Mouse (Mus musculus): ENCODE measurements around the gene Cyp2f2. TPM values are rescaled to one million over a fixed set of nuclear protein-coding genes. Genes with fewer than 3 reads are reported as not detected.

The Cyp2f2 gene
- polyA plus RNA-seq, 1 experiment from 2014 or later: 9.3 TPM

DNA sequence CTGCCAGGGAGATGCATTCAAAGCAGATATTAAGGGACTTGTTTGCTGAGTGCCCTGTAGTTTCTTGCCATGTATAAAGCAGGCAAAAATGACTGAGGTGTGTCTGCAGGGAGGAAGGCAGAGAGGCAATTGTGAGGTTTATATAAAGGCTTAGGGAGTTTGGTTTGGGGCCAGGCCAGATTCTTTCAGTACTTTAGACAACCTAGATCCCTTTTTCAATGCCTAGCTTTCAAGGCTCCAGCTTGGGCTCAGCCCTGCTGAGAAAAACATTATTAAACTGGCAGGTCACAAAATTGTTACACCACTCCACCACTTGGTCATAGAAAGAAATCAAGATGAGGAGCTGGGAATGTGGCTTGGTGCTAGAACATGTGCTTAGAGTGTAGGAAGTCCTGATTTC, 9.4 kb upstream of the Cyp2f2 start:
- Histone ChIP-seq H3K9me3 (ENCODE audit: low read depth, low read length) (no peaks in the 10 kb centered on the region), H3K4me2 (no peak overlapping the region), H3K4me3 (ENCODE audit: low read depth, low read length) (no peak overlapping the region), H3K4me1 (ENCODE audit: insufficient read depth) (no peaks in the 10 kb centered on the region), H3K36me3 (ENCODE audit: insufficient read depth) (no peaks in the 10 kb centered on the region), H3K27ac (ENCODE audit: low read depth) (peak overlapping the region; percentile 40; the same call in 1 of the 2 replicates), H3K27me3 (ENCODE audit: insufficient read depth, low read length) (no peaks in the 10 kb centered on the region), H3K9ac (no peak overlapping the region)
- no peak for TF ChIP-seq CTCF (IDR thresholded peaks at IDR 0.05; ENCODE audit: low read depth)
- ATAC-seq (ENCODE audit: insufficient read depth) (no peak; the same call in 1 of the 2 replicates), DNase-seq (peak; percentile 23)

DNA sequence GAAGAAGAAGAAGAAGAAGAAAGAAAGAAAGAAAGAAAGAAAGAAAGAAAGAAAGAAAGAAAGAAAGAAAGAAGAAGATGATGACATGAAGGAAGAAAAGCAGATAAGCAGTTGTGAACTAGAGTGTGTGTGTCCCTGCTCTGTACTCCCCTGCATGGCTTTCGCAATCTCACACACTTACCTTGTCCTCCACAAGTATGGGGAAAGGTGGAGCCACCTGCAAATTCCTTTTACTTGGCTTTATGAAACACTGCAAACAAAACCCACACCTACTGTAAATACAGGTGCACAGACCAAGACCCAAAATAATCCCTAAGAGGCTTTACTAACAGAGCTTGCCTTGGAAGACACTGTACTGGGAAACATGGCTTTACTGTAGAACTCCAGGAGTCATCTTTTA, 8.7 kb upstream of the Cyp2f2 start:
- Histone ChIP-seq H3K27ac (ENCODE audit: low read depth) (no peak overlapping the region), H3K9me3 (ENCODE audit: low read depth, low read length) (no peaks in the 10 kb centered on the region), H3K4me1 (ENCODE audit: insufficient read depth) (no peaks in the 10 kb centered on the region), H3K27me3 (ENCODE audit: insufficient read depth, low read length) (no peaks in the 10 kb centered on the region), H3K9ac (no peak overlapping the region), H3K36me3 (ENCODE audit: insufficient read depth) (no peaks in the 10 kb centered on the region), H3K4me3 (ENCODE audit: low read depth, low read length) (no peak overlapping the region), H3K4me2 (no peak overlapping the region)
- peak; percentile 80 for ATAC-seq (ENCODE audit: insufficient read depth)
- DNase-seq: peak; percentile 26
- no peak for TF ChIP-seq CTCF (IDR thresholded peaks at IDR 0.05; ENCODE audit: low read depth)
- 76% methylated on average over 1 of the region's 1 CpGs for WGBS

- H3K36me3 ChIP-seq (ENCODE audit: insufficient read depth): no peaks in the 10 kb centered on the region
- no peak for TF ChIP-seq CTCF (IDR thresholded peaks at IDR 0.05; ENCODE audit: low read depth)
- H3K4me3 ChIP-seq (ENCODE audit: low read depth, low read length): no peak overlapping the region
- H3K4me2 ChIP-seq: no peak overlapping the region
- ATAC-seq (ENCODE audit: insufficient read depth) (no peak), DNase-seq (no peak)
- no peaks in the 10 kb centered on the region for H3K27me3 ChIP-seq (ENCODE audit: insufficient read depth, low read length)
- no peaks in the 10 kb centered on the region for H3K4me1 ChIP-seq (ENCODE audit: insufficient read depth)
- 0 out of 2 replicates have a peak overlapping the region, but pooled peaks have one; percentile 13 for H3K27ac ChIP-seq (ENCODE audit: low read depth)
- 63% methylated on average over 3 of the region's 3 CpGs for WGBS
- H3K9me3 ChIP-seq (ENCODE audit: low read depth, low read length): no peaks in the 10 kb centered on the region
- no peak overlapping the region for H3K9ac ChIP-seq
Observed at GRCm38 (mm10) chr7:27111987-27112386, 7.7 kb upstream of the Cyp2f2 start.

- Histone ChIP-seq H3K4me2 (no peak overlapping the region), H3K4me3 (ENCODE audit: low read depth, low read length) (no peak overlapping the region), H3K36me3 (ENCODE audit: insufficient read depth) (no peaks in the 10 kb centered on the region), H3K27ac (ENCODE audit: low read depth) (peak overlapping the region; percentile 20; the same call in 1 of the 2 replicates), H3K9ac (no peak overlapping the region), H3K4me1 (ENCODE audit: insufficient read depth) (no peaks in the 10 kb centered on the region), H3K27me3 (ENCODE audit: insufficient read depth, low read length) (no peaks in the 10 kb centered on the region), H3K9me3 (ENCODE audit: low read depth, low read length) (no peaks in the 10 kb centered on the region)
- peak; percentile 38 for DNase-seq
- no peak for TF ChIP-seq CTCF (IDR thresholded peaks at IDR 0.05; ENCODE audit: low read depth)
- ATAC-seq (ENCODE audit: insufficient read depth): peak; percentile 84
- WGBS: 54% methylated on average over 4 of the region's 4 CpGs
Observed at GRCm38 (mm10) chr7:27118033-27118511, 1.6 kb upstream of the Cyp2f2 start.

DNA sequence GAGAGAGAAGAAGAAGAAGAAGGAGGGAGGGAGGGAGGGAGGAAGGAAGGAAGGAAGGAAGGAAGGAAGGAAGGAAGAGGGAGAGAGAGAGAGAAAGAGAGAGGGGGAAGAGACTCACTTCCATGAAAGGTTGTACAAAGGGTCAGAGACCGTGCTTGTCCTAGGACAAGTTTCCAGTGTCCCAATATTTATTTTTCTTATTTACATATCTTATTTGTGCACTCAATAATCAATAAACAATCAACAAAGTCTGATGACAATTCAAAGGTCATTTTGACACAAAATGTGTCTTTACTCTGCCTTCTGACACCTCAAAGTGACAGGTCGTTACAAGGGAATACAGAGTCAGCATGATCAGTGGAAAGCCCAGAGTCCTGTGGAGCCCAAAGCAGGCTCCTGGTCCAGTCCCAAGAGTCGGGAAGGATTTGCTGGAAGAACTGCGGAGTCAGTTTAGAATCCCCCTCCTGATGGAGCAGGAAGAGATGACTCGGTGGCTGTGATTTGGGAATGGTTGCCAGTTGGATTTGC, 4.7 kb downstream of the Cyp2f2 start:
- ATAC-seq (ENCODE audit: insufficient read depth) (no peak), DNase-seq (no peak)
- 57% methylated on average over 5 of the region's 5 CpGs for WGBS
- Histone ChIP-seq H3K4me2 (no peak overlapping the region), H3K4me1 (ENCODE audit: insufficient read depth) (no peaks in the 10 kb centered on the region), H3K4me3 (ENCODE audit: low read depth, low read length) (no peak overlapping the region), H3K36me3 (ENCODE audit: insufficient read depth) (no peaks in the 10 kb centered on the region), H3K27ac (ENCODE audit: low read depth) (no peak overlapping the region), H3K27me3 (ENCODE audit: insufficient read depth, low read length) (no peaks in the 10 kb centered on the region), H3K9ac (no peak overlapping the region), H3K9me3 (ENCODE audit: low read depth, low read length) (no peaks in the 10 kb centered on the region)
- TF ChIP-seq CTCF (IDR thresholded peaks at IDR 0.05; ENCODE audit: low read depth): no peak

DNA sequence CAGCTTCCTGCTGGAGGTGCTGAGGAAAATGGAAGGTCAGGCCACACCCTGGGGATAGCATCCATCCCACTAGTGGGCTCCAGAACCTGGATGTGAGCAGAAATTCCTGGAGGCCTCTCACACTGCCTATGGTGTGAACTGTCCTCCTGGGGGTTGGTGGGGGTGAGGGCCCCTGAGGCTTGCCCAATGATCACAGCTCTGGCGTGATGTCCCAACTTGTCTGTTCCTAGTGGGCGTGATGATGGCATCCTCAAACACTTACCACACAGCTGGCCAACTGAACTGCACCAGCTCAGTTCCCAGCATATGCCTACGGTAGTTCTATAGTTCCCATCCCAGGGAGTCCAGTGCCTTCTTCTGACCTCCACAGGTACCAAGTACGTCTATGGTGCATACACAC, 5.3 kb downstream of the Cyp2f2 start:
- Histone ChIP-seq H3K4me1 (ENCODE audit: insufficient read depth) (no peaks in the 10 kb centered on the region), H3K27me3 (ENCODE audit: insufficient read depth, low read length) (no peaks in the 10 kb centered on the region), H3K27ac (ENCODE audit: low read depth) (no peak overlapping the region), H3K9ac (no peak overlapping the region), H3K4me2 (no peak overlapping the region), H3K36me3 (ENCODE audit: insufficient read depth) (no peaks in the 10 kb centered on the region), H3K4me3 (ENCODE audit: low read depth, low read length) (no peak overlapping the region), H3K9me3 (ENCODE audit: low read depth, low read length) (no peaks in the 10 kb centered on the region)
- DNase-seq (no peak), ATAC-seq (ENCODE audit: insufficient read depth) (no peak)
- no peak for TF ChIP-seq CTCF (IDR thresholded peaks at IDR 0.05; ENCODE audit: low read depth)
- 86% methylated on average over 4 of the region's 4 CpGs for WGBS

DNA sequence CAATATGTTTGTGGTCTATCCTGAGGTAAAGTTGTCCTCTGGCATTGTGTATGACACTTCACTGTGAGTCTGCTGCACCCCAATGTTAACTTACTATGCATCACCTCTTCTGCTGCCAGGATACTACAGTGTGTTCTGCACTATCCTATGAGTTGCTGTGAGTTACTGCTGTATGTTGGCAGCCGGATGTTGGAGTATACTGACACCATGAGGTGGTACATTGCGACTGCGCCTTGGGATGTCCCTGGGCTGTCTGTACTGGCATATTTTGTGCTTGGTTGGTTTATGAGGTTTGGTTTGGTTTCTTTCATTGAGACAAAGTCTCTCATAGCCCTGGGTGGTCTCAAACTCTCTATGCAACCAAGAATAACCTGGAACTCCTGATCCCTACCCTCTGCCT, 8.5 kb downstream of the Cyp2f2 start:
- no peak overlapping the region for H3K4me2 ChIP-seq
- peak; percentile 72 for DNase-seq
- ATAC-seq (ENCODE audit: insufficient read depth): peak; percentile 65; the same call in 1 of the 2 replicates
- H3K9ac ChIP-seq: no peak overlapping the region
- no peaks in the 10 kb centered on the region; the same call in 1 of the 2 replicates for H3K4me1 ChIP-seq (ENCODE audit: insufficient read depth)
- no peaks in the 10 kb centered on the region for H3K9me3 ChIP-seq (ENCODE audit: low read depth, low read length)
- TF ChIP-seq CTCF (IDR thresholded peaks at IDR 0.05; ENCODE audit: low read depth): peak; percentile 80
- no peak overlapping the region for H3K27ac ChIP-seq (ENCODE audit: low read depth)
- WGBS: 38% methylated on average over 3 of the region's 3 CpGs
- no peak overlapping the region for H3K4me3 ChIP-seq (ENCODE audit: low read depth, low read length)
- no peaks in the 10 kb centered on the region for H3K36me3 ChIP-seq (ENCODE audit: insufficient read depth)
- H3K27me3 ChIP-seq (ENCODE audit: insufficient read depth, low read length): no peaks in the 10 kb centered on the region

Measured in lung, embryonic 14.5 days (tissue).